Mouse (Mus musculus) spleen, embryonic (tissue): Measurements from ENCODE around the gene Ssh2.

Experiments
- CTCF ChIA-PET: fragments of 350-600 bp; sonication (Branson Sonifier 250); formaldehyde crosslinking; loops from one replicate; lab custom pipeline; 2022; lab: Charles Lee

Gene Ssh2

DNA sequence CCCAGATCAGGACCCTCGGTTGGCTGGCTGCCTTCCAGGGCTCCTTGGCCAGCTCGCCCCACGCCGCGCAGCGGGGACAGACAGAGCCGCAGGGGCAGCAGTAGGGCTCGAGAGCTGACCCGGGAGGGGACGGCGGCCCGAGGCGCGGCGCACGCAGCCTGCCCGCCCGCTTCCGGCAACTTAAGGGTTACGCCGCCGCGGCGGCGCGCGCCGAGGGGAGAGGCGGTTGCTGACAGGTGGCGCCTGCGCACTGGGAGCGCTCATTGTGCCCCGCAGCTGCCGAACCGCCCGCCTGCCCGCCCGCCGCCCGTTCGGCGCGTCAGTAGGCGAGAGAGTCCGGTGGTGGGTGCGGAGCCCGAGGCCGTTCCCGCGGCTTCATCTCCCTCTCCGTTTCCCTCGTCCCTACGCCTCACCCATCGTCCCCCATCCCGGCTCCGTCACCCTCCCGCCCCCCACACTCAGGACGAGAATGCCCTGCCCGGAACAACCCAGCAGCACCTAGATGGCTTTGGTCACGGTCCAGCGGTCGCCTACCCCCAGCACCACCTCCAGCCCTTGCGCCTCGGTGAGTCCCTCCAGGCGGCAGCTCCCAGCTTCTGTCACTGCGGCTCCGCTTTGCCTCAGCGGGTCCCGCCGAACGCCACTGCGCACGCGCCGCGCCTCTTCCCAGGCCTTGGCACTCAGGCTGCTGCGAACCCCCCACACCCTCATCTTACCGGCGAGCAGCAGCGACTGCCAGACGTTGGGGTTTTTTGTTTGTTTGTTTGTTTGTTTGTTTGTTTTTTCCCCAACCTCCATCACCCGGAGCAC is at the start of gene Ssh2:
TSS of gene Ssh2 (plus strand) at position 337 of the 810 bp plus-strand sequence.
- CTCF ChIA-PET: no interaction called here

DNA sequence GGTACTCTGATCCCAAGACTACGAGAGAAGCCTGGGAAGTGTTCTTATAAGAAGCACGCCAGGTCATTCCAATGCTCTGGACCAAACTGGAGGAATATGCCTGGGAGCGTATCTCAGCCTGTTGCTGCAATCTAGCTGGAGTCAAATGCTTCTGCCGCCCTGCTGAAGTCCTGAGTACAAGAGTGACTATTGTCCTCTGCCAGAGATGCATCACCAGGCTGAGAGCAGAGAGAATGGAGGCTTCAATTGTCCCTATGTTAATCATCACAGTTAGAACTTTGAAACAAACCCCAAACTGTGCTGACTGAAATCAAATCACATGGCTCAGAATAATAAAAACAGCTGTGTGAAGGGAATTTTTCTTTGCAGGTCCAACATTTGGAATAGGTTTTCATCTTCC is 42.4 kb upstream of the Ssh2 start:
- CTCF ChIA-PET: no interaction called here

DNA sequence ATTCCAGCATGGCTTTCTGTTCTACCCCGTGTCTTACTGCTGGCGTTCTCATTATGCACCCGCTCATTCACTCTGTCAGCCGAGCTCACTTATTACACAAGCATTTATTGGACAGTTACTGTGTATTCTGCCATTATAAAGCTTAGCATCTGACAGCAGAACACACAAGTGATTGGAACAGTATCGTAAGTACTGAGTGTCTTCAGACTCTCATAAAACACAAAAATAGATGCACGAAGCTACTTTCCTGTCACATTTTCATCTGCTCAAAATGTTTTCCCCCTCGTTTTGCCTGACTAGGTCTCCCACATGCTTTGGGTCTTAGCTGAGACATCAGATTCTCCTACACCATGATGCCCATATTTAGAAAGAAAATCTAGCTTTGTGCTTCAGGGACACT is 41.6 kb upstream of the Ssh2 start:
- CTCF ChIA-PET: no interaction called here

DNA sequence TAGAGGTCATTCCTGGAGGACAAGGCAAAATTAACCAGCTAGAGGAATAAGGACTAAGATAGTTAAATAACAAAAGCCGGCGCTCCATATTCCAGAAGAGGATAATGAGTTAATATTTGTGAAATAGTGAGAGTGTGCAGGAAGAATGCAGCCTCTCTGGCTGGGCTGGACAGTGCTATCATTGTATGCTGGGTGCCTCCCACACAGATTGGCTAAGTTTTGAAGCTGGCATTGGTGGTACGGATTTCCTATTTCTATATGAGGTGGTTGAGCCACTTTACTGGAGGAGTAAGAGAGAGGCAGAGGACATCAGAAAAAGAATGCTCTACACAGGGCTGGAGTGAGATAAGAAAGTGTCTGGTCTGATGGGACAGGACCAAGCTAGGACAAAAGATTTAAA is 36.3 kb upstream of the Ssh2 start:
- CTCF ChIA-PET: interaction anchor here (0.6 kb wide), 1 partner anchor 14 kb away, joined by 10 read pairs; no protein-coding TSS in a partner anchor

- CTCF ChIA-PET: no interaction called here
Observed at GRCm38 (mm10) chr11:77180886-77181285, 35.2 kb upstream of the Ssh2 start.

- CTCF ChIA-PET: no interaction called here
Observed at GRCm38 (mm10) chr11:77181528-77181927, 34.6 kb upstream of the Ssh2 start.

DNA sequence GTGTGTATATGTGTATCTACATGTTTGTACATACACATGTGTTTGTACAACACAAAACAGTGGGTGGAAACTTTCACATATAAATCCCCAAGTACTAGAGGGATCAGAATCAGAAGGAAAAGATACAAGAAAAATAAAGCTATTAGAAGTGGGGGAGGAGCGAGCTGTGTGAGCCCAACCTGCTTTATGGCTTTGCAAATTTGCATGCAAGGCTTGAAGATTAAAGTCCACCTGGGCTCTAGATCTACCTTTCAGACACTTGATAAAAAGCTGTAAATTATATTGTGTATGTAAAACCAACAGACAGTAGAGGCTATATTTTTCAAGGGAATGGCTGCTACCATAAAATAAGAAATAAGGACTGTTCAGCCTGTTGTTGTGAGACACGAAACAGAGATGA is 34.0 kb upstream of the Ssh2 start:
- CTCF ChIA-PET: interaction anchor here (0.6 kb wide), 1 partner anchor 945 kb away, joined by 7 read pairs; no protein-coding TSS in a partner anchor

DNA sequence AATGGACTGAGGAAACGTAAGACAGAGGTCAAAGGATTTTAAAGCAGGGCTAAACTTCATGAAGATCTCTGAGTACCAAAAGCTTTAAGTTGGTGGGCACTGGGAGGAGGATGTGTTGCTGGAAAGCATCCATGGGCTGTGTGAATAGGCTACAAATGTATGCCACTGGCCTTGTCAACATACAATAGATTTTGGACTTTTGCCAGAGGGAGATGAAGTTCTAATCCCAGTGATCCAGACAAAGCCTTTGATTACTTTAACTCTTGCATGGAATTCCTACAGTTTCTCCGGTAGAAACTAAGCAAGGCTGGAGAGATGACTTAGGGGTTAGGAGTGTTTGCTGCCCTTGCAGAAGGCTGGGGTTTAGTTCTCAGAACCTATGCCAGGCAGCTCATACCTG is 33.5 kb upstream of the Ssh2 start:
- CTCF ChIA-PET: interaction anchor here (0.6 kb wide), 1 partner anchor 945 kb away, joined by 7 read pairs; no protein-coding TSS in a partner anchor

- CTCF ChIA-PET: no interaction called here
Observed at GRCm38 (mm10) chr11:77184926-77185325, 31.2 kb upstream of the Ssh2 start.

- CTCF ChIA-PET: no interaction called here
Observed at GRCm38 (mm10) chr11:77188868-77189267, 27.2 kb upstream of the Ssh2 start, which contains the start of gene Efcab5. Gene Efcab5 (minus strand): TSS chr11:77188968.

GRCm38 (mm10) chr11:77193410-77193809 is 22.7 kb upstream of the Ssh2 start:
- CTCF ChIA-PET: interaction anchor here (0.7 kb wide), 1 partner anchor 14 kb away, joined by 10 read pairs; no protein-coding TSS in a partner anchor

GRCm38 (mm10) chr11:77193941-77194553 is 22.0 kb upstream of the Ssh2 start:
- CTCF ChIA-PET: interaction anchor here (0.7 kb wide), 1 partner anchor 15 kb away, joined by 10 read pairs; no protein-coding TSS in a partner anchor

GRCm38 (mm10) chr11:77194762-77195161 is 21.3 kb upstream of the Ssh2 start:
- CTCF ChIA-PET: no interaction called here

- CTCF ChIA-PET: no interaction called here
Observed at GRCm38 (mm10) chr11:77195360-77196109, 20.6 kb upstream of the Ssh2 start.

DNA sequence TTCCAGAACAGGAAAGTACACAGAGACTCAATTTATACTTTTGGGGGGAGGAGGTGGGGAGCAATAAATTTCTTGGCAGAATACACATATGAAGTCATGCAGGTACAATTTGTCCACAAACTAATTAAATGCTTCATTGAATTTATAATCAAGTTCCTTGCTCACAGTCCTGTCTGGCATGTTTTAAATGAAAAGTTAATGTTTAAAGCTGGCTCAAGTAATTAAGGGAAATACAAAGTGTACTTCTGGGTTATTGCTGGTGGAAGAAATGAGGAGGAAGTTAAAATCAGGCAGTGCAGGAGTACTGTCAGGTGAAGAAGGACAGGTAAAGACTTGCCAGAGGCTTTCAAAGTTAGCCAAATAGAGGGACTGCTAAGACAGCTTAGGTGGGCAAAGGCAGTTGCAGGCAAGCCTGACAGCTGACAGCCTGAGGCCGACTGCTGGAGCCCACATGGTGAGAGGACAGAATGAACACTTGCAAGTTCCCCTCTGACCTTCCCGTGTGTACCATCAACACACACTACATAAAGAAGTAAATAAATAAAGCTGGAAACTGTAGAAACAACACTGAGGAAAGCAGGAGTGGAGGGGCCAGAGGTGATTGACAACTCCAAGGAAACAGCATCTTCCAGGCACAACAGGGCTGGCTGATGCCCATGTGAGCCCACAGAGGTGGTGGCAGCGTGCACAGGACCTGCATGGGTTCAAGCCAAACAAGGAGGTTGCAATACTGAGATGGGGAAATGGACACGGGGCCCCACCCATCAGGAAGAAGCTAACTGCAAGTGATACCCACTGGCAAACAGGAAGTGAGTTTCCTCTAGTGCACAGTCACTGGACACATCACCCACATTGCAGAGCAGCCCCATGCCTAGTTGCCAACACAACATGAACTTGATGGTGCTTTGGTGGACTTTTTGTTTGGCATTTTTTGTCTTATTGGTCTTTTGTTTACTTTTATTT is 19.6 kb upstream of the Ssh2 start:
- CTCF ChIA-PET: interaction anchor here (0.6 kb wide), 1 partner anchor 51 kb away, joined by 6 read pairs; no protein-coding TSS in a partner anchor

GRCm38 (mm10) chr11:77199636-77200035 is 16.5 kb upstream of the Ssh2 start:
- CTCF ChIA-PET: interaction anchor here (1.1 kb wide), 1 partner anchor 109 kb away, joined by 3 read pairs; no protein-coding TSS in a partner anchor

- CTCF ChIA-PET: interaction anchor here (1.1 kb wide), 1 partner anchor 108 kb away, joined by 3 read pairs; no protein-coding TSS in a partner anchor
Observed at GRCm38 (mm10) chr11:77200703-77201102, 15.4 kb upstream of the Ssh2 start.

DNA sequence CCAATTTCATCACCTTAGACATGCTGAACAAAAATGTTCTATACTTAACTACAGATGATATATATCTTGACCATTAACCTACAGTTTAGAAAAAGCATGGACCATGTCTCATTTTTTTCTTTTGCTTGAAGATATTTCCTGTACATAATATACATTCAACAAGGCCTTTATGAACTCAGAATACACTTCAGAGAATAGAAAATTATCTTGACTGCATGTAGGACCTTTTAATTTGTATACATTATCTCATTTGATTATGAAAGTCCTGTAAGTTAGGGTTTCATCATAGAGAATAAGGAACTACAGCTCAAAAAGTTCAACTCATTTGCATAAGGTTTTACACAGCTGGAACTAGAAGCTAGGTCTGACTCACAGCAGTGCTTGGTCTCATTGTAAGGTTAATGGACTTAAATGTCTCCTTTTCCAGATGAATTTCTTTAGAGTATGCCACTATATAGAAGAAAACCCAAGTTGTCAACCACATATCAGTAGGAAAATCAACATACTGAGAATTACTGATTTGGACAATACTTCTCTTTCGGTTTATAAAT is 1.9 kb upstream of the Ssh2 start:
- CTCF ChIA-PET: interaction anchor here (1.2 kb wide), 1 partner anchor 22 kb away, joined by 3 read pairs; no protein-coding TSS in a partner anchor

DNA sequence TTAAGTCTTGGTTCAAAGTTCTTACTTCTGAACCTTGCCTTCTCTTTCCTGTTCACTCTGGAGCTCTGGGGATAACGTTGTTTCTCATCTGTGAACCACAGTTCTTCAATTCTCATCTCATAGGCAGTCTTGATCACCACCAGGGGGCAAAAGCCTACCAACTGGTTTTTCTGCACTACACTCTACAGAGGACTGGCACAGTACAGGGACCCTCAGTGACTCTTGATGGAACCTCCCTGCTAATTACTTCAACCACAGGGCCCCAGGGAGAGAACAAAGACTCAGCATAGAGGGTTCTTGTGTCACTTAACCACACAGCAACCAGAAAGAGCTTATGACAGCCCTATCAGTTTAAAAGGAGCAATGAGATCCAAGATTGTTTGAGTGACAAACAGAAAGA is 1.3 kb upstream of the Ssh2 start:
- CTCF ChIA-PET: interaction anchor here (1.2 kb wide), 1 partner anchor 22 kb away, joined by 3 read pairs; no protein-coding TSS in a partner anchor

GRCm38 (mm10) chr11:77215483-77215882 is 604 bp upstream of the Ssh2 start:
- CTCF ChIA-PET: interaction anchor here (0.6 kb wide), 1 partner anchor 69 kb away, joined by 10 read pairs; no protein-coding TSS in a partner anchor
